ENCODE assay signal across 8 mouse cellular contexts in the genomic region with DNA sequence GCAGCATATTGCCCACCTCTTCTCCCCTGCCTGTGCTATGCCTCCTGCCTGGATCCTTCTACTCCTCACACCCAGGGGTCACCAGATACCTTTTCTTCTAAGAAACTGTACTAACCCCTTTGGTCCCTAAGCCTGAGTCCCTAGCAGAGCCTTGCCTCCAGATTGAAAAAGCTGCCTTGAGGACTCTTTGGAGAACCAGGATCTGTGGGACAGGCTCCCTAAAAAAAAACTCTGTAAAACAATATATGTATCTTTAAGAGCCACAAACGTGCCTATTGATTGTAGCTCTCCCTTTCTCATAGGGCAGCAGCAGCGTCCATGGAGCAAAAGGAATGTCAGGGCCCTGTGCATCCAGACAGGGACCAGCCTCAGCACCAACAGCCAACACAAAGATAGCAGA. TPM values are rescaled to one million over a fixed set of nuclear protein-coding genes. Genes with fewer than 3 reads are reported as not detected.
DNase-seq lines count a peak whose midpoint lies in the region; ATAC-seq and TF ChIP-seq lines count a peak whose summit lies in the region.

Gm28035 (plus strand) TSS at position 301 of the 400 bp plus-strand sequence.

- peak within 1 kb of the TSS; percentile 92; the same call in 1 of the 2 replicates for H3K9ac ChIP-seq in hindbrain, embryonic 12.5 days

- ATAC-seq in hindbrain, embryonic 12.5 days (ENCODE audit: low FRiP score): no peak

- TF ChIP-seq CTCF in kidney, adult 2 months (conservative IDR thresholded peaks at IDR 0.05; ENCODE audit: insufficient read depth, insufficient read length, low read depth, low read length): no peak

- 0 out of 2 replicates have a peak, but pooled peaks cover 2% of the 10 kb centered on the region for H3K36me3 ChIP-seq in kidney, adult 2 months (ENCODE audit: control insufficient read depth, insufficient read depth, low read length)
- peaks cover 50% of the 10 kb centered on the region for H3K36me3 ChIP-seq in hindbrain, embryonic 12.5 days
- peaks cover 59% of the 10 kb centered on the region for H3K36me3 ChIP-seq in midbrain, embryonic 10.5 days

- peak within 1 kb of the TSS; percentile 8 for H3K4me3 ChIP-seq in kidney, adult 2 months (ENCODE audit: insufficient read depth, low read depth, low read length)
- peak within 1 kb of the TSS; percentile 87 for H3K4me3 ChIP-seq in brown adipose tissue, adult 24 weeks (ENCODE audit: insufficient read depth, low read depth, low read length)
- H3K4me3 ChIP-seq in hindbrain, embryonic 12.5 days: no peak within 1 kb of the TSS
- peak within 1 kb of the TSS; percentile 97 for H3K4me3 ChIP-seq in midbrain, embryonic 10.5 days

- H3K27ac ChIP-seq in kidney, adult 2 months (ENCODE audit: insufficient read depth, low read depth, low read length): peak within 1 kb of the TSS; percentile 94
- H3K27ac ChIP-seq in brown adipose tissue, adult 24 weeks (replicated peaks; ENCODE audit: low read depth, low read length): peak within 1 kb of the TSS; percentile 98
- H3K27ac ChIP-seq in hindbrain, embryonic 12.5 days: no peak within 1 kb of the TSS
- no peak within 1 kb of the TSS for H3K27ac ChIP-seq in midbrain, embryonic 10.5 days (replicated peaks)

- no peak for DNase-seq in kidney, adult 2 months
- no peak for DNase-seq in kidney, adult 9 months
- DNase-seq in midbrain, embryonic 10.5 days (ENCODE audit: low spot score): no peak
- DNase-seq in embryo, embryonic 10.5 days (ENCODE audit: low spot score): no peak
- no peak for DNase-seq in left cerebral cortex, adult 8-10 months (ENCODE audit: low spot score in 2 of 2)
- DNase-seq in frontal cortex, postnatal 14 days (ENCODE audit: low spot score in 2 of 2): no peak

- 67% methylated on average over 2 of the region's 2 CpGs for WGBS in kidney, adult 2 months
- 83% methylated on average over 2 of the region's 2 CpGs for WGBS in hindbrain, embryonic 12.5 days
- 81% methylated on average over 2 of the region's 2 CpGs for WGBS in midbrain, embryonic 10.5 days

- no peak for TF ChIP-seq POLR2A in kidney, adult 2 months (IDR thresholded peaks at IDR 0.05; ENCODE audit: low read depth, low read length)

- H3K9me3 ChIP-seq in hindbrain, embryonic 12.5 days (replicated peaks): no peaks in the 10 kb centered on the region
- no peaks in the 10 kb centered on the region for H3K9me3 ChIP-seq in midbrain, embryonic 10.5 days (replicated peaks)

- no peaks in the 10 kb centered on the region for H3K27me3 ChIP-seq in kidney, adult 2 months (replicated peaks; ENCODE audit: control insufficient read depth, insufficient read depth, low read length)
- no peaks in the 10 kb centered on the region for H3K27me3 ChIP-seq in hindbrain, embryonic 12.5 days
- no peaks in the 10 kb centered on the region for H3K27me3 ChIP-seq in midbrain, embryonic 10.5 days (ENCODE audit: low read depth, poor library complexity, severe bottlenecking)

- peaks cover 25% of the 10 kb centered on the region for H3K4me1 ChIP-seq in kidney, adult 2 months (ENCODE audit: control insufficient read depth, insufficient read depth, low read length)
- peaks cover 31% of the 10 kb centered on the region for H3K4me1 ChIP-seq in brown adipose tissue, adult 24 weeks (ENCODE audit: control insufficient read depth, insufficient read depth, insufficient read length, low read length)
- peaks cover 31% of the 10 kb centered on the region for H3K4me1 ChIP-seq in hindbrain, embryonic 12.5 days
- H3K4me1 ChIP-seq in midbrain, embryonic 10.5 days: peaks cover 31% of the 10 kb centered on the region

- H3K4me2 ChIP-seq in hindbrain, embryonic 12.5 days (replicated peaks): peak within 1 kb of the TSS; percentile 91; the same call in 1 of the 2 replicates

RNA-seq across cellular contexts. Expression of gene Gm28035, which starts in this region (rescaled TPM):
- 6.4 and 12.7 TPM in 2 replicates for polyA plus RNA-seq in kidney, adult 2 months (2012; rRNA removed)
- polyA plus RNA-seq in brown adipose tissue, adult 24 weeks (2012; ENCODE audit: insufficient read depth, insufficient read length, missing spikeins): not detected in 2 replicates
- polyA plus RNA-seq in hindbrain, embryonic 12.5 days (2016; fragmentation: Nextera tagmentation; extraction: Ambion mirVana): 0.30 and 0.36 TPM in 2 replicates
- polyA plus RNA-seq in midbrain, embryonic 10.5 days (2016; fragmentation: Nextera tagmentation; extraction: Ambion mirVana): 0.10 TPM in 2 replicates
- 1 to 10 TPM; 3.8 to 8.8 (median 5.5) TPM for total RNA-seq in left cerebral cortex, adult 8-10 months (2022)

Comparison
In these comparisons a context has a peak if more than half of its experiments do, and no peak if none do; other contexts are left out.
1. H3K27ac ChIP-seq: peak in kidney, adult 2 months (single experiment) and brown adipose tissue, adult 24 weeks (single experiment); none in hindbrain, embryonic 12.5 days (single experiment) and midbrain, embryonic 10.5 days (single experiment).